Mouse (Mus musculus): Measurements from ENCODE around the gene Yae1d1. TPM values are rescaled to one million over a fixed set of nuclear protein-coding genes. Genes with fewer than 3 reads are reported as not detected.

The Yae1d1 gene
- polyA plus RNA-seq, 1 experiment from 2014 or later = 66.7 TPM

DNA sequence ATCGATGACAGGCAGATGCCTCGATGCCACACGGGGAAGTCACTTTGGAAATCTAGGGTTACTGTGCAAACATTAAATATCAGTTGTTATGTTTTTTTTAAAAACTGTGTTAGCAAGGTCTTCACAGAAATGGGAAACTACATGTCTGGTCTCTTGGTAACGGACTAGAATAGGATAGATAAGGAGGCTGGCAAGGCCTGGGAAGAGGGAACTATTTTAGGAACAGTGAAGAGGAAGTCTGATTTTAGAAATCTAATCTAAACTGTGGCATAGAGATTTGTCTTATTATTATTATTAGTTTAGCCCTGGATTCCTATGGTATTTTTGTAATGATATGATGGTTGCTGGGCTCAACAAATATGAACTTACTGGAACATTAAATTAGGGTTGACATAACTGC lies 1.1 kb downstream of the Yae1d1 start:
- Histone ChIP-seq H3K9me3 (ENCODE audit: low read length) (no peaks in the 10 kb centered on the region), H3K4me1 (ENCODE audit: insufficient read depth, low read depth, low read length) (no peaks in the 10 kb centered on the region; the same call in 1 of the 2 replicates), H3K27ac (ENCODE audit: low read length) (no peak overlapping the region), H3K36me3 (ENCODE audit: insufficient read depth, low read length) (no peaks in the 10 kb centered on the region), H3K4me3 (ENCODE audit: low read depth, low read length) (peak overlapping the region; percentile 69; the same call in 1 of the 2 replicates), H3K27me3 (replicated peaks; ENCODE audit: insufficient read depth, low read length) (no peaks in the 10 kb centered on the region), H3K4me2 (replicated peaks; ENCODE audit: low read depth, low read length) (peak overlapping the region; percentile 86), H3K9ac (replicated peaks; ENCODE audit: low read depth) (0 out of 2 replicates have a peak overlapping the region, but pooled peaks have one; percentile 78)
- TF ChIP-seq EP300 (IDR thresholded peaks at IDR 0.05) (no peak), CTCF (IDR thresholded peaks at IDR 0.05) (no peak)
- DNase-seq (ENCODE audit: low spot score) (no peak), ATAC-seq (no peak)
- WGBS = 50% methylated on average over 4 of the region's 4 CpGs

DNA sequence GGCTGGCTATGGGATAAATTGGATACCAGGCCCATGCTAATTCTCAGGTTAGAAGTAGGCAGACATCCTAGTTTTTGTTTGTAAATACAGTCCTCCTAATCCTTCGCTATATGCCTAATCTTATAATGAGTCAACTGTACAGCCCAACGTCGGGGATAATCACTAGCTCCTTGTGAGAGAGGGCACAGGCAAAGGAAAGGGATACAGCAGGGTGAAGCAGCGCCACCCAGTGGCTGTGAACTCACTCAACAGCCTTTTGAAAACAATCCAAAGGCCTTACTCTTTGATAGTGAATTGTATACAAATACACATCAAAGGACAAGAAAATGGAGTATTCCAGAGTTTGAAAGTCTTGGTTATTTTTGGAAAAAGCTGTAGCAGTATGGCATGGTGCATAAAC lies 10.0 kb downstream of the Yae1d1 start:
- no peaks in the 10 kb centered on the region for H3K9me3 ChIP-seq (ENCODE audit: low read length)
- H3K9ac ChIP-seq (replicated peaks; ENCODE audit: low read depth) = no peak overlapping the region
- ATAC-seq (no peak), DNase-seq (ENCODE audit: low spot score) (peak; percentile 75)
- H3K4me2 ChIP-seq (replicated peaks; ENCODE audit: low read depth, low read length) = no peak overlapping the region
- no peak overlapping the region for H3K27ac ChIP-seq (ENCODE audit: low read length)
- TF ChIP-seq EP300 (IDR thresholded peaks at IDR 0.05) (no peak), CTCF (IDR thresholded peaks at IDR 0.05) (peak; percentile 82)
- 38% methylated on average over 4 of the region's 4 CpGs for WGBS
- H3K27me3 ChIP-seq (replicated peaks; ENCODE audit: insufficient read depth, low read length) = no peaks in the 10 kb centered on the region
- H3K36me3 ChIP-seq (ENCODE audit: insufficient read depth, low read length) = no peaks in the 10 kb centered on the region
- H3K4me1 ChIP-seq (ENCODE audit: insufficient read depth, low read depth, low read length) = no peaks in the 10 kb centered on the region
- H3K4me3 ChIP-seq (ENCODE audit: low read depth, low read length) = no peak overlapping the region

DNA sequence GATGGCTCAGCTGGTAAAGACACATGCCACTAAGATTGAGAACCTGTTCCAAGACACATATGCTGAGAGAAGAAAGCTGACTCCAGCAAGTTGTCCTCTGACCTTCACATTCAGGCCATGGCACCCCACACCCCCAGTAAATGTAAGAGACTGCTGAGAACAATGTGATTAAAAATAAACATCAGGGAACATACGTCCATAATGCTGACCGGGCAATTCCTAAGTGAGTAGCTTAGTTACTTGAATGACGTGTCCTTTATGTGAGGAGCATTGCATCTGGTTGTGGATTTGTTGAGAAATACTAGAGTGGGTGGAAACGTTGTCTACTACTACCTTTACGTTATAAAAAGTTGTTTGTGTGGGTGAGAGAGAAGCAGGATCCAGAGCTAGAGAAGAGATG lies 10.5 kb downstream of the Yae1d1 start:
- H3K9ac ChIP-seq (replicated peaks; ENCODE audit: low read depth) = no peak overlapping the region
- no peaks in the 10 kb centered on the region for H3K9me3 ChIP-seq (ENCODE audit: low read length)
- 68% methylated on average over 5 of the region's 5 CpGs for WGBS
- H3K36me3 ChIP-seq (ENCODE audit: insufficient read depth, low read length) = no peaks in the 10 kb centered on the region
- no peaks in the 10 kb centered on the region for H3K4me1 ChIP-seq (ENCODE audit: insufficient read depth, low read depth, low read length)
- TF ChIP-seq EP300 (IDR thresholded peaks at IDR 0.05) (no peak), CTCF (IDR thresholded peaks at IDR 0.05) (no peak)
- H3K27ac ChIP-seq (ENCODE audit: low read length) = no peak overlapping the region
- no peak for DNase-seq (ENCODE audit: low spot score)
- no peaks in the 10 kb centered on the region for H3K27me3 ChIP-seq (replicated peaks; ENCODE audit: insufficient read depth, low read length)
- no peak overlapping the region for H3K4me2 ChIP-seq (replicated peaks; ENCODE audit: low read depth, low read length)
- H3K4me3 ChIP-seq (ENCODE audit: low read depth, low read length) = no peak overlapping the region
- ATAC-seq = no peak

DNA sequence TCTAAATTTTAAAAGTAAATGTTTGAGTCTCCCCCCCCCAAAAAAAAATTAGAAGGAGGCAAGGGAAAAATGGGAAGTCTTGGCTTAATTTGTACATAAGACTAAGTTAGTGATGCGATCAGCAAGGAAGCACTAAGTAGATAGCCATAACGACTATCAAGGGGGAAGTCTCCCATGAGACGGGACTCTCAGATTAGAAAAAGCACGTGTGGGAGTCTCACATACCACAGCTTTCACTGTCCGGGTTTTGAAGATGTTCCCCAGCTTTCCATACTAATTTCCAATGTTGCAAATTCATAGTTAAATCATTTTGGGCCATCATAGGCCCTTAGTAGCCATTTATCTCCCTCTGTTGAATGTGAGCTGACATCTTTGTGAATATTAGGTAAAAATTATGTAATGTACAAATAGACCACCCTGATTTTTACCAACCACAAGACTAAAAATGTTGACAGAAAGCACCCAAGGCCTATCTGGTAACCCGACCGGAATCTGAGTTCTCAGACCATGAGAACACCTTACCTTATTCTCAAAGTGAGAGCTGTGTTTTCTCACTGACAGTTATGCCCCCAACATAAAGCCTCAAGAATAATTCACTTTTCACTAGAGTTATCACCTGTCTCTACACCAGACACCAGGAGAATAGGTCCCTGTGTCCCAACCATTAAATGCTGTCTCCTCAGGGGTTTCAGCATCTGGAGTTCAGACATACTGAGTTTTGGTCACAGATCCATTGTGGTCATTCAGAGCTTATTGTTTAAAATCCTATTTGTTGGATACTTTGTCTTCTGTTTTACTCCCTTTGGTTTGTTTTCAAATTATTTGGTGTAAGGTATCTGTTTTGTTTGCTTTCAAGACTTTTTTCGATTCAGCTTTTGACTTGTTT lies 16.1 kb downstream of the Yae1d1 start:
- H3K27ac ChIP-seq (ENCODE audit: low read length) = no peak overlapping the region
- H3K4me3 ChIP-seq (ENCODE audit: low read depth, low read length) = no peak overlapping the region

DNA sequence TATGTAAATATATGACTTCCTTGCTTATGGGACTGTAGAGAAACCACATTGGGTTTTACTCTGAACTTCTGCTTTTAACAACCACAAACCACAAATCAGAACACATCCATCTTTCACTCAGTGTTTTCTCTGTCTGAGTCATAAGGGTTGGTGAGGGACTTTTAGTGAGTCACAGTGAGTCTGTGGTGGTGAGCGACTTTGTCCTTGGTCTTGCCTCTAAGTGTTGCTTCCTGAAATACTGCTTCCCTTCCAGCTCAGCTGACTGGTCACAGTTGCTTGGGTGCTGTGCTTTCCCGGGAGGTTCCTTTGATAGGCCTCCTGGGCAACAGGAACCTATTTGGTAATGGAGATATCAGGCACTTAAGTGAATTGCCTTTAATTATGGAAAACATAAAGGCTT lies 17.3 kb downstream of the Yae1d1 start:
- no peak overlapping the region for H3K27ac ChIP-seq (ENCODE audit: low read length)
- H3K36me3 ChIP-seq (ENCODE audit: insufficient read depth, low read length) = no peaks in the 10 kb centered on the region
- ATAC-seq (peak; percentile 57; the same call in 1 of the 2 replicates), DNase-seq (ENCODE audit: low spot score) (peak; percentile 52)
- no peak overlapping the region for H3K4me3 ChIP-seq (ENCODE audit: low read depth, low read length)
- no peaks in the 10 kb centered on the region for H3K27me3 ChIP-seq (replicated peaks; ENCODE audit: insufficient read depth, low read length)
- H3K4me1 ChIP-seq (ENCODE audit: insufficient read depth, low read depth, low read length) = no peaks in the 10 kb centered on the region
- WGBS = 39% methylated on average over 2 of the region's 2 CpGs
- no peak for TF ChIP-seq CTCF (IDR thresholded peaks at IDR 0.05)
- no peak for TF ChIP-seq EP300 (IDR thresholded peaks at IDR 0.05)
- H3K4me2 ChIP-seq (replicated peaks; ENCODE audit: low read depth, low read length) = no peak overlapping the region
- no peaks in the 10 kb centered on the region for H3K9me3 ChIP-seq (ENCODE audit: low read length)
- no peak overlapping the region for H3K9ac ChIP-seq (replicated peaks; ENCODE audit: low read depth)

More for the DNA sequence above, 16.1 kb downstream of the Yae1d1 start:
- DNase-seq (ENCODE audit: low spot score) (no peak), ATAC-seq (no peak)
- Histone ChIP-seq H3K9me3 (ENCODE audit: low read length) (no peaks in the 10 kb centered on the region), H3K4me1 (ENCODE audit: insufficient read depth, low read depth, low read length) (no peaks in the 10 kb centered on the region), H3K27me3 (replicated peaks; ENCODE audit: insufficient read depth, low read length) (no peaks in the 10 kb centered on the region), H3K36me3 (ENCODE audit: insufficient read depth, low read length) (no peaks in the 10 kb centered on the region), H3K4me2 (replicated peaks; ENCODE audit: low read depth, low read length) (no peak overlapping the region), H3K9ac (replicated peaks; ENCODE audit: low read depth) (no peak overlapping the region)
- WGBS = 73% methylated on average over 8 of the region's 8 CpGs
- TF ChIP-seq CTCF (IDR thresholded peaks at IDR 0.05) (no peak), EP300 (IDR thresholded peaks at IDR 0.05) (no peak)

DNA sequence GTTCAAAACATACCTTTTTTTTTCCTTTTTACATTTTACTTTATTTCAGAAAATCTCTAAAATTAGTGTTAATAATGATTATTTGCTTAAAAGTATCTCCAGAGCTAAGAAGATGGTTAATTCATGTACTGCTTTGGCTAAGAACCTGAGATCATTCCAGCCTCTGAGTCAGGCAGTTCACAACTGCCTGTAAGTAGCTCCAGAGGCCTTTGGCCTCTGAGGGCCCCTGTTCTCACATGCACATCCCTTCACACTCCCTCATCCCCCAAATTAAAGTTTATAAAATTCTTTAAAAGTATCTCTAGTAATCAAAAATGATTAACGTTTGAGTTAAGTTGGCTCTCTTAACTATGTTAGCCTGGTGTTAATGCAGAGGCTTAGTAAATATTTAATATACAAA lies 17.7 kb downstream of the Yae1d1 start:
- no peak for ATAC-seq
- H3K27me3 ChIP-seq (replicated peaks; ENCODE audit: insufficient read depth, low read length) = no peaks in the 10 kb centered on the region
- no peak overlapping the region for H3K4me2 ChIP-seq (replicated peaks; ENCODE audit: low read depth, low read length)
- H3K4me1 ChIP-seq (ENCODE audit: insufficient read depth, low read depth, low read length) = no peaks in the 10 kb centered on the region
- no peaks in the 10 kb centered on the region for H3K9me3 ChIP-seq (ENCODE audit: low read length)
- no peak overlapping the region for H3K27ac ChIP-seq (ENCODE audit: low read length)
- no peaks in the 10 kb centered on the region for H3K36me3 ChIP-seq (ENCODE audit: insufficient read depth, low read length)
- no peak overlapping the region for H3K9ac ChIP-seq (replicated peaks; ENCODE audit: low read depth)
- no peak overlapping the region for H3K4me3 ChIP-seq (ENCODE audit: low read depth, low read length)
- no peak for DNase-seq (ENCODE audit: low spot score)
- TF ChIP-seq CTCF (IDR thresholded peaks at IDR 0.05) (no peak), EP300 (IDR thresholded peaks at IDR 0.05) (no peak)
- WGBS = 49% methylated on average over 1 of the region's 1 CpGs

All from lung, postnatal 0 days (tissue).